Mouse (Mus musculus): ENCODE measurements at regions not wholly inside any gene's neighbourhood (a gene's known extent, or its start where the extent isn't known, plus 50 kb on each side); places are given as distances from the start of the nearest gene placed in this dataset.
A peak's percentile ranks its signal among the peaks of the same experiment; 100 is the strongest.

GRCm38 (mm10) chr13:101427426-101428221 lies 340.4 kb downstream of the Pik3r1 start:
- DNase-seq (ENCODE audit: low read depth) = no peak

GRCm38 (mm10) chr13:101426461-101426860 lies 341.6 kb downstream of the Pik3r1 start:
- no peak for DNase-seq (ENCODE audit: low read depth)

- no peak for DNase-seq (ENCODE audit: low read depth)
Observed at GRCm38 (mm10) chr13:101422082-101422481, 345.9 kb downstream of the Pik3r1 start.

GRCm38 (mm10) chr13:101419457-101420025 lies 348.5 kb downstream of the Pik3r1 start:
- no peak for DNase-seq (ENCODE audit: low read depth)

- DNase-seq (ENCODE audit: low read depth) = no peak
Observed at GRCm38 (mm10) chr13:101418272-101418671, 349.7 kb downstream of the Pik3r1 start.

GRCm38 (mm10) chr13:101408885-101409284 lies 359.1 kb downstream of the Pik3r1 start:
- no peak for DNase-seq (ENCODE audit: low read depth)

GRCm38 (mm10) chr13:101407633-101408032 lies 360.4 kb downstream of the Pik3r1 start:
- DNase-seq (ENCODE audit: low read depth) = no peak

- no peak for DNase-seq (ENCODE audit: low read depth)
Observed at GRCm38 (mm10) chr13:101373581-101374189, 394.3 kb downstream of the Pik3r1 start.

- DNase-seq (ENCODE audit: low read depth) = no peak
Observed at GRCm38 (mm10) chr13:101371906-101372305, 396.1 kb downstream of the Pik3r1 start.

- DNase-seq (ENCODE audit: low read depth) = no peak
Observed at GRCm38 (mm10) chr13:101368170-101368569, 399.8 kb downstream of the Pik3r1 start.

GRCm38 (mm10) chr13:101355363-101355762 lies 412.7 kb downstream of the Pik3r1 start:
- DNase-seq (ENCODE audit: low read depth) = no peak

GRCm38 (mm10) chr13:101351123-101351522 lies 416.9 kb downstream of the Pik3r1 start:
- DNase-seq (ENCODE audit: low read depth) = no peak

- DNase-seq (ENCODE audit: low read depth) = no peak
Observed at GRCm38 (mm10) chr13:101349354-101349753, 418.7 kb downstream of the Pik3r1 start.

GRCm38 (mm10) chr13:101338280-101338872 lies 429.6 kb downstream of the Pik3r1 start:
- no peak for DNase-seq (ENCODE audit: low read depth)

GRCm38 (mm10) chr13:101318621-101319020 lies 449.4 kb downstream of the Pik3r1 start:
- DNase-seq (ENCODE audit: low read depth) = no peak

GRCm38 (mm10) chr13:101316336-101316735 lies 451.7 kb downstream of the Pik3r1 start:
- no peak for DNase-seq (ENCODE audit: low read depth)

- no peak for DNase-seq (ENCODE audit: low read depth)
Observed at GRCm38 (mm10) chr13:101314040-101314439, 454.0 kb downstream of the Pik3r1 start.

GRCm38 (mm10) chr13:101311634-101312314 lies 456.2 kb downstream of the Pik3r1 start:
- DNase-seq (ENCODE audit: low read depth) = no peak

- DNase-seq (ENCODE audit: low read depth) = peak; percentile 18
Observed at GRCm38 (mm10) chr13:101308724-101309123, 459.3 kb downstream of the Pik3r1 start.

GRCm38 (mm10) chr13:101305695-101306413 lies 462.2 kb downstream of the Pik3r1 start:
- DNase-seq (ENCODE audit: low read depth) = no peak

- no peak for DNase-seq (ENCODE audit: low read depth)
Observed at GRCm38 (mm10) chr13:101305063-101305462, 463.0 kb downstream of the Pik3r1 start.

- DNase-seq (ENCODE audit: low read depth) = no peak
Observed at GRCm38 (mm10) chr13:101301361-101301760, 466.7 kb downstream of the Pik3r1 start.
